Mouse (Mus musculus) c-Kit-positive CD71-positive TER-119-positive erythroid progenitor cells, embryonic 14.5 days (primary cell): ENCODE measurements around the gene 1700001C19Rik.
A peak's percentile ranks its signal among the peaks of the same experiment; 100 is the strongest.

Experiments used
- DNase-seq: peaks from one replicate; pipeline ENCODE4 v3.0.0-alpha.2; 2013; ENCODE audit warnings: low spot score

The 1700001C19Rik gene

GRCm38 (mm10) chr17:47436907-47437547, at the start of gene 1700001C19Rik:
Gene 1700001C19Rik, minus strand, starts transcription at chr17:47437376.
- no peak for DNase-seq

- DNase-seq: no peak
These were observed 48.6 kb upstream of the 1700001C19Rik start for GRCm38 (mm10) chr17:47485791-47486190.

DNA sequence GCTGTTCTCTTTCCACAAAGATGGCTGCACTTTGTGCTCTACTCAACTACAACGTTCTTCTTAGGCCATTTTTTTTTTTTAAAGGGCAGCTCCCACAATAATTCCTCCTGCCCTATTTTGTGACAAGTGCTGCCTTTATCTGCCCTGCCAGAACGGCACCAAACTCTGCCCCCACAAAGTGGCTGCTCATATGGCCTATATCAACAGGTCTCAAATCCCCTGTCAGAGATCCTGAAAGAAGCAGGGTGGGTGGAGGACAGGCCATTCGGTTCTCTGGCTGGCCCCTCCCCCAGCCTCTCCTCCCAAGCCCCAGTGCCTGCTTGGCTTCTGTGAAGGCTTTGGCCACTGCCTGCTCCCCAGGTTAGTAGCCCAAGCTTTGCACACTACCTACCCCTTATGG, 47.8 kb upstream of the 1700001C19Rik start:
- no peak for DNase-seq

DNA sequence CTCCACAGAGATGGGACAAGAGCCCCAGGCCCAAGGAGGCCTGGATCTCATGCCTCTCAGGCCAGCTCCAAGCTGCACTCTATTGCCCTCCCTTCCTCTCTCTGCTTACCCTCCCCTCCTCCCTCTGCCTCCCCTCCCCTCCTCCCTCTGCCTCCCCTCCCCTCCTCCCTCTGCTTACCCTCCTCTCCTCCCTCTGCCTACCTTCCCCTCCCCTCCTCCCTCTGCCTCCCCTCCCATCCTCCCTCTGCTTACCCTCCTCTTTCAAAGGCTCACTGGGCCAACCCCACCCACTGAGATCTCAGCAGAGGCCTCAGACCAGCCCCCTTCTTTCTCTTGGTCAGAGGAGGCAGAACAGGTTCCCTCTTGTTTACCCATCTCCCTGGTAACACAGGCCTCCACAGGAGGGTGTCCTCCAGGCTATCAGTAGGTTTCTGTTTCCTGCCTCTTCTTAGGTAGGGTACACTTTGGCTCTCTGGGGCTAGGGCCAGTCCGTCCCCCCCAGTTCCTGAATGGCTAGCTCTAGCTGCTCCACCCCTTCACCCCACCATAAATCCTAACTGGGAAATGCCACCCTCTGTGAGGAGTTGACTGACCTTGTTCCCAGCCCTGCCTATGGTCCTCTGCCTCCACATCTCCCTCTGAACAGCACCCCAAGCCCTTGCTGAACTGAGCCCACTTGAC, 47.2 kb upstream of the 1700001C19Rik start:
- DNase-seq: no peak

DNA sequence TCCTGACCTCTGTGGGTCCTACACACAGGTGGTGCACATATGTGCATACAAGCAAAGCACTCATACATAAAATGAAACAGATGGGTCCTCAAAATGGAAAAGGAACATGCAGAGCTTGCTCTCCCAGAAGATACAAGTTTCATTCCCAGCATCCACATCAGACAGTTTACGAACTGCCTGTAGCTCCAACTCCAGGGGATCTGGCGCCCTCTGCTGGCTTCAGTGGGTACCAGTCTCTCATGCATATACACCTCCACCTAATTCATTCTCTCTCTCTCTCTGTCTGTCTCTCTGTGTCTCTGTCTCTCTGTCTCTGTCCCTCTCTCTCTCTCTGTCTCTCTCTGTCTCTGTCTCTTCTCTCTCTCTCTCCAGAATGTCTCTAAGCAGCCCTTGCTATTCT, 45.2 kb upstream of the 1700001C19Rik start:
- peak; percentile 65 for DNase-seq

- no peak for DNase-seq
These were observed 42.7 kb upstream of the 1700001C19Rik start for GRCm38 (mm10) chr17:47479887-47480286.

GRCm38 (mm10) chr17:47475714-47476113, 38.5 kb upstream of the 1700001C19Rik start:
- peak; percentile 56 for DNase-seq

- DNase-seq: no peak
These were observed 38.0 kb upstream of the 1700001C19Rik start for GRCm38 (mm10) chr17:47475181-47475580.

- DNase-seq: no peak
These were observed 37.1 kb upstream of the 1700001C19Rik start for GRCm38 (mm10) chr17:47474250-47474649.

GRCm38 (mm10) chr17:47473434-47473974, 36.3 kb upstream of the 1700001C19Rik start:
- peak; percentile 43 for DNase-seq

- no peak for DNase-seq
These were observed 35.5 kb upstream of the 1700001C19Rik start for GRCm38 (mm10) chr17:47472435-47473350.

GRCm38 (mm10) chr17:47470686-47471085, 33.5 kb upstream of the 1700001C19Rik start:
- no peak for DNase-seq

DNA sequence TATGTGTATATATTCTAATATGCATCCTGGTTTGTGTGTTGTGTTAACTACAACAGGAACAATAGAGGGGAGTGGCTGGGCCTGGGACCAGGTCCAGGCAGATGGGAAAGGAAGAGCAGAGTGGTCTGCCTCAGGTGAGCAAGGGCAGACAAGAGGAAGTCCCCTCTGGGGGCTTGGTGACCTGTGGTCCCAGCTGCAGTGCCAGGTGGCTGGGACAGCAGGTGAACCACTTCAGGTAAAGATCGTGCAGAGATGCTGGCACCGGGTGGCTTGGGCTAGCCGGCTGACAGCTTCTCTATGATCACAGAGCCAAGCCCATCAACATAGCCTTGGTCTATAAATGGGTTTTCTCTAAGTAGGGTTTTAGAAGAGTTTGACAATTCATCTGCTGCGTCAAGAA, 32.9 kb upstream of the 1700001C19Rik start:
- no peak for DNase-seq

DNA sequence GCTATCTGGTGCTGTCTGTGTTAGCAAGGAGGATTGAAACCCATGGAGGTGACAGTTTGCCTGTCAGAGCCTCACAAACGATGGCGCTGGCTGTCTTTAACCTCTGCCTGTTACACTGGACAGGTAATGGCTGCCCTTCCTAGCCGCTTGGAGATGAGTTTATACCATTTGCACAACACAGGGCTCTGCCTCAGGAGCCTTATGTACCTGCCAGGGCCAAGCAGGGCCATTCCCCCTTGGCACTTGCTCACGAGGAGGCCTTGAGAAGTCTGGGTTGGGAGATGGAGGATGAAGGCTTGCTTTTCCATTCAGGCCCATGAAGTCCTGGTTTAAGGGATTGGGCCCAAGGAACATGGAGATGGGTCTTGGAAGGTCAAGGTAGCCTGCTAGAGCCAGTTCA, 32.5 kb upstream of the 1700001C19Rik start:
- no peak for DNase-seq

GRCm38 (mm10) chr17:47468466-47468865, 31.3 kb upstream of the 1700001C19Rik start:
- DNase-seq: no peak

GRCm38 (mm10) chr17:47468063-47468462, 30.9 kb upstream of the 1700001C19Rik start:
- no peak for DNase-seq

DNA sequence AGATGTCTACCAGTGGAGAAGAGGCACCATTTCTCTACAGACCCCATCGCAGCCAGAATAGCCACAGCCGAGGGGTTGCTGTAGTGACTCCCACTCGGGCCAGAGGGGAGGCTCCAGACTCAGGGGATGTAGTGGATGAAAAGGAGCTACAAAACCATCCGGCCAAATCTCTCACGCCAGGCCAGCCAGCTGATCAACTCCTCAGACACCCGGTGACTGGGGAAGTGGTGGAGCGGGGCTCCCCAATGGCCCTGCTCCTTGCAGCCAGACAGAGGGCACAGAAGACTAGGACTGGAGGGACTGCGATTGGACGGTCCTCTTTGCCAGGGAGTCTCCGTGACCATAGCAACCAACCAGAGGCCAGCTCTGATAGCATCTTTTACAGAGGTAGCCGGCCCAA, 30.5 kb upstream of the 1700001C19Rik start:
- DNase-seq: no peak

GRCm38 (mm10) chr17:47466284-47466683, 29.1 kb upstream of the 1700001C19Rik start:
- DNase-seq: no peak

DNA sequence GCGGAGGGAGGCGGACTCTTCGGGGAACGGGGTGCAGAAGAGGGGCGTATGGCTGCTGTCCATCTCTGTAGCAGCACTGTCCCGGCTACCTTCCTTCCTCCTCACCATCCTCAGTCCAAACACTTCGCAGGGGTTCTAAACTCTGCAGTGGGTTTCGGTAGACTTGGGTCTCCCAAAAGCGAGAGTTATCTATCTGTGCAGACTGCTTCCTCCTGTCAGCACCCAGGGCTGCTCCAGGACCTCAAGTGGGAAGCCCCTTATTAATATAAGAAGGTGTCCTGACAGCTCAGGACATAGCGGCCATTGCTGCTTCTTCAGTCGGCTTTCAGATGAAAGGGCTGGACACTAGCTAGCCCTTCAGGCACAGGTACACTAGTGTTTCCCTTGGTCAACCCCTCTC, 27.8 kb upstream of the 1700001C19Rik start:
- no peak for DNase-seq

GRCm38 (mm10) chr17:47464248-47464965, 27.2 kb upstream of the 1700001C19Rik start:
- DNase-seq: no peak

DNA sequence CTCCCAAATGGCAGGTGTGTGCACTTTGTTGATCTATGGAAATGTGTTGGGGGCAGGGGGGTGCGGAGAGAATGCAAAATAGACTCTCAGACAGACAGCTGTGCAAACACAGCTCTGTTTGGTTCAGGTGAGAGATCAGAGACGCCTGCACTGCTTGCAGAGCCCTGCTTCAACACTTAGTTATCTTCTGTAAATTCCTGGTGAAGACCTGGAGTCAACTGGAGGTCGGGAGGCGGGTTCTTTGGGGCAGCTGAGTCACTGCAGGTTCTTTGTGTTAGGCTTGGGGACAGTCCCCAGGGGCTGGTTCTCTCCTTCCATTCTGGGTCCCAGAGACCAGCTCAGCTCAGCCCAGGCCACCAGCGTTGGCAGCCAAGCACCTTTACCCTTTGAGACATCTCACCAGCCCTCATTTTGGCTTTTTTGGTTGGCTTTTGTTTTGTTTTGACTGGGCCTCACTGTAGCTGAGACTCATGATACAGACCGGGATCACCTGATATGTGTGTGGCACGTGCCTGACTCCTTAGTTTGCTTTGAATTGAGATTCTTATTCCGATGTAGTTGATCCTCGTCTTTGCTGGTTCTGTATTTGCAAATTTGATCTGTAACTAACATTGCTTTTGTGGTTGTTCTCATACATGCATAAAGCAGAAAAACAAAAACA, 25.7 kb upstream of the 1700001C19Rik start:
- DNase-seq: no peak
